Mouse (Mus musculus) C2C12 (cell line): ENCODE measurements around the gene Hrg.

Experiments used
- CEBPB ChIP-seq: IDR thresholded peaks from one replicate; pipeline ENCODE4 v1.6.1; 2011; ENCODE audit warnings: low read depth, mild to moderate bottlenecking, control low read depth, moderate library complexity
- CTCF ChIP-seq: IDR thresholded peaks from one replicate; pipeline ENCODE4 v1.5.1; 2011; ENCODE audit not compliant: control insufficient read depth, insufficient read depth, insufficient read length
- FOSL1 ChIP-seq: IDR thresholded peaks from one replicate; pipeline ENCODE4 v1.8.0; 2011; ENCODE audit warnings: mild to moderate bottlenecking, low read length; ENCODE audit not compliant: poor library complexity, insufficient read depth, severe bottlenecking
- MYOG ChIP-seq: IDR thresholded peaks from one replicate; pipeline ENCODE4 v1.6.1; 2011; ENCODE audit not compliant: control insufficient read depth, insufficient read length; ENCODE audit errors: extremely low read depth
- USF1 ChIP-seq: IDR thresholded peaks from one replicate; pipeline ENCODE4 v1.6.1; 2011; ENCODE audit warnings: low read depth, mild to moderate bottlenecking, control low read depth, moderate library complexity

DNA sequence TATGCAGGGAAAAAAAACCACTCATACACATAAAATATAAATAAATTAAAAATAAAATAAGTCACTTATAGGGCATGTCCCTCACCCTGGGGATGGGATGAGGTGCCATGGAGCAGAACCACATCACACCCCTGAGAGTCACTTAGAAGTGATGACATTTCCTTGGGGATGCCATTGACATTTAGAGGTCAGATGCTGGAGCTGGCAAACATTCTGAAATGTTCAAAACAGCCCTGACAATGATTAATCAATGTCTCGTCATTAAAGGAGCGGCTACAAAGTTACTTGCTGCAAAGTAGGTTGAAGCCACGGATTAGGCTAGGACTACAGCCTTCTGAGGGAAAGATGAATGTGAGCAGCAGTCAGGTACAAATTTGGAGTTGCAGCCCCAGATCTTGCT is 49.5 kb upstream of the Hrg start:
- TF ChIP-seq CTCF (no peak), CEBPB (no peak), FOSL1 (no peak), USF1 (no peak), MYOG (no peak)
